Mouse (Mus musculus): ENCODE results near the gene Cpsf3.

GRCm38 (mm10) chr12:21301324-21301723 is 16.1 kb downstream of the Cpsf3 start:
- no peak for TF ChIP-seq CTCF (IDR thresholded peaks at IDR 0.05; ENCODE audit: insufficient read depth, low read depth, low read length)
- no peak for TF ChIP-seq POLR2A (IDR thresholded peaks at IDR 0.05; ENCODE audit: insufficient read depth, low read depth, low read length)

Data from olfactory bulb, adult 2 months (tissue).